Mouse (Mus musculus) layer of hippocampus, adult 9-11 months (tissue): ENCODE measurements around the gene Gm21887.
"Not testable (repeated sequence)": the region's sequence is repeated elsewhere in the genome, so short reads cannot be mapped to it uniquely, and the experiment has no call there.

ENCODE experiments used
- DNase-seq: peaks from one replicate; pipeline ENCODE4 v3.0.0; 2022

Gene Gm21887

DNA sequence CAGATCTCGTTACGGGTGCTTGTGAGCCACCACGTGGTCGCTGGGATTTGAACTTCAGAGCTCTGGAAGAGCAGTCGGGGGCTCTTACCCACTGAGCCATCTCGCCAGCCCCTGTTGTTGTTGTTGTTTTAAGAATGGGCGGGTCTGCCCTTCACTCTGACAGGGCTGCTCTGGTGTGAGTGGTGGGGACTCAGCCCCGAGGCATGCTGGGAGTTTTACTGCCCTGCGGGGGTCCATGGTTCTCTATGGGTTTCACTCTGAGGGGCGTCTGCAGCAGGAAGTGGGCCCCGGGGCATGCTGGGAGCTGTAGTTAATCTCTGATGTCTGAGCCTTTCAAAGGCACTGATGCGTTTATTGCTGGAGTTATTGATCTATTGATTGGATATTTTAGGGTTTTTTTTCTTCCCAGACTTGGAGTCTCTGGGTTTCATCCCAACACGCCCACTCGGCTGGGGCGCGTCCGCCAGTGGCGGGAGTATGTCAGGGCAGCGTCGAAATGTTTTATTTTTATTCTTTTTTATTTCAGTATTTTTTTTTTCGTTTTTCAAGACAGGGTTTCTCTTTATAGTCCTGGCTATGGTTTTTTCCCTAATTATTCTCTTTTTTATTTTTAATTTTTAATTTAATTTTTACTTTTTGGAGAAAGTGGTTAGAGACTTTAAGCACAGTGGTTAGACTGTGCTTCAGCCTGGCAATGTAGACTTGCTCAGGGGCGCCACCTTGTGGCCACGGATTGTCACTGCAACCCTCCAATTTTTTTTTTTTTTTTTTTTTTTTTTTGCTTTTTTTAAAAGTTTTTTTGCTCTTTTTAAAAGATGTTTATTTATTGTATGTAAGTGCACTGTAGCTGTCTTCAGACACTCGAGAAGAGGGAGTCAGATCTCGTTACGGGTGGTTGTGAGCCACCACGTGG lies 8.1 kb downstream of the Gm21887 start:
- DNase-seq, result peak; percentile 90

DNA sequence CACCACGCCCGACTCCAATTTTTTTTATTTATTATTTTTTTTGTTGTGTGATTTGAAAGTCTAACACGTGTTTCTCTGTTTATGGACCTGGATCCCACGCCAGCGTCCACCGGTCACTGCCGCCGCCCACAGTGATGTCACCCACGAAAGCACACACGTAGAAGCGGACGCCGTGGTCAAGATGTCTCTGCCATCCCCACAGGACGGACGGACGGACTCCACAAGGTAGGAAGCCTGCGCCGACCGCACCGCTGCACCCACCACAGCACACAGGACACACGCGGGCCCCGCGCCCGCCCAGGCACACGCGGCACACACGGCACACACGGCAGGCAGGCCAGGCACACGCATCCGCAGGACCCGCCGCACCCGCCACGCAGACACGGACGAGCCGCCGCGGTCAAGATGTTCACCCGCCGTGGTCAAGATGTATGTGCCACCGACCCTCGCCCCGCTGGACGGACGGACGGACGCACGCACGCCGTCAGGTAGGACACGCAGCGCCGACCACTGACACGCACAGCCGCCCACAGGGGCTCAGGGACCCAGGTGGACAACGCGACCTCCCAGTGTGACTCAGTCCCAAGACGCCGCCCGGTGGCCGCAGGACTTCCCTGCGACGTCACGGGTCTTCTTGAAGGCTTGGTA lies 9.2 kb downstream of the Gm21887 start:
- DNase-seq, result peak; percentile 89

DNA sequence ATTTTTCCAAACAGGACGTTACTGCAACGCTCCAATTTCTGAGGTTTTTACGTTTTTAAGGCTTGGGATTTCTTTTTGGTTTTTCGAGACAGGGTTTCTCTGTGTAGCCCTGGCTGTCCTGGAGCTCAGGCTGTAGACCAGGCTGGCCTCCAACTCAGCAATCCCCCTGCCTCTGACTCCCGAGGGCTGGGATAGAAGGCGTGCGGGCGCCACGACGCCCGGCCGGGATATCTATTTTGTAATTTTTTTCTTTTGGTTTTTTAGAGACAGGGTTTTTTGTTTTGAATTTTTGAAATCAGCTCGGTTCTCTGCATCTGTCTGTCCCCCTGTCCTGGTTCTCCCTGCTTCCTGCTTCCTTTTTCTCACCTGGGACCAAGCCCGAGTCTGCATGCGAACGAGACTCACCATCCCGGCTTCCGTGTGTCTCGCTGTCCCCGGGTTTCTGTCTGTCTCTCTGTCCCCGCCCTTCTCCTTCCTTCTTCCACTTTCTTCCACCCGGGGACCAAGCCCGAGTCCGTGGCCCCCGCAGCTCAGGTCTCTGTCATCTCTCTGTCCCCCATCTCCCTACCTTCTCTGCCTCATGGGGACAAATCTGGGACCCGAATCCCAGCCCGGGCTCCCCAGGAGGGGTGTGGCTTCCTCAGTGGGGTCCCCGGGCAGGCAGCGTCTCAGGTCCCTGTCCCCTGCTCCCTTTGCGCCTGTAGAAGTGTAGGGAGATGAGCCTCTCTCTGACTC lies 9.9 kb downstream of the Gm21887 start:
- DNase-seq, result not testable (repeated sequence)

DNA sequence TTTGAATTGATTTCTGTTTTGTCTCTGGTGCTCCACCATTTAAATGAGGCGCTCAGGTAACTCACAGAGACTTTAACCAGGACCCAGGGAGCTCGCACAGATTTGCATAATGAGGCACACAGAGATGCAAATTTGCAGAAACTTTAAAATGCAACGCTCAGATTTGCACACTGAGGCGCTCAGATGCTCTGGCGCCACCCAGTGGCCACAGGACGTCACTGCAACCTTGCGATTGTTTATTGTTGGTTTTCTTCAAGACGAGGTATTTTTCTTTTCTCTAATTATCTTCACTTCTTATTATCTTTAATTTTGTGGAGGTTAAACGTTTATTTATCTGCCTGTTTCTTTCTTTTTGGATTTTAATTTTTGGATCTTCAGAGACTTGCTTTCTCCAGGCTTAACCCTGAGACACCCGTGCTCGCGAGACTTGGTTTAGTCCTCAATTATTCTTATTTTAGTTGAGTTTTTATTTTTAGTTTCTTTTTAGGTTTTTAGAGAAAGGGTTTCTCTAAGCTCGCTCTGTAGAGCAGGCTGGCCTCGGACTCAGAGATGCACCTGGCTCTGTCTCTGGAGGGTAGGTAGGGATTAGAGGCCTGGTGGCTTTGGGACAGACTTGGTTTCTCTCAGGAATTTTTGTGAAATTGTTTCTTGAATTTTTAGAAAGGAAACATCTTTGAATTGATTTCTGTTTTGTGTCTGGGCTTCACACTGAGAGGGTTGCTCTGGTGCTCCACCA lies 10.7 kb downstream of the Gm21887 start:
- DNase-seq, result peak; percentile 96

DNA sequence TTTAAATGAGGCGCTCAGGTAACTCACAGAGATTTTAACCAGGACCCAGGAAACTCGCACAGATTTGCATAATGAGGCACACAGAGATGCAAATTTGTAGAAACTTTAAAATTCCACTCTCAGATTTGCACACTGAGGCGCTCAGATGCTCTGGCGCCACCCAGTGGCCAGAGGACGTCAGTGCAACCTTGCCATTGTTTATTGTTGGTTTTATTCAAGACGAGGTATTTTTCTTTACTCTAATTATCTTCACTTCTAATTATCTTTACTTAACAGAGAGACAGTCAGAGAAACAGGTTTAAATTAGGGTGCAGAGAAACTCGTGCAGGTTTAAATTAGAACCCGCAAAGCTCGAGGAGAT lies 11.2 kb downstream of the Gm21887 start:
- DNase-seq, result peak; percentile 85

DNA sequence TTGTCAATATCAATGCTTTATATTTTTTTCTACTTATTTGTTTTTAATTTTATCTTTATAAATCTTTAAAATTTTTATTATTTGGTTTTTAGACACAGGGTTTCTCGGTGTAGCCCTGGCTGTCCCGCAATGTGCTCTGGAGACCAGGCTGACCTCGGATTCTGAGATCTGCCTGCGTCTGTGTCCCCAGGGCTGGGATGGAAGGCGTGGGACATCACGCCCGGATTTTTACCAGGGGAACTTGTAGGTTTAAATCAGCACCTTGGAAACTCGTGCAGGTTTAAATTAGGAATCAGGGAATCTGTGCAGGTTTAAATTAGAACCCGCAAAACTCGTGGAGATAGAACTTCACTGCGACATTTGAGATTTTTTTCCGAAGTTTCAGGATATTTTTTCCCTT lies 11.7 kb downstream of the Gm21887 start:
- DNase-seq, result peak; percentile 56

DNA sequence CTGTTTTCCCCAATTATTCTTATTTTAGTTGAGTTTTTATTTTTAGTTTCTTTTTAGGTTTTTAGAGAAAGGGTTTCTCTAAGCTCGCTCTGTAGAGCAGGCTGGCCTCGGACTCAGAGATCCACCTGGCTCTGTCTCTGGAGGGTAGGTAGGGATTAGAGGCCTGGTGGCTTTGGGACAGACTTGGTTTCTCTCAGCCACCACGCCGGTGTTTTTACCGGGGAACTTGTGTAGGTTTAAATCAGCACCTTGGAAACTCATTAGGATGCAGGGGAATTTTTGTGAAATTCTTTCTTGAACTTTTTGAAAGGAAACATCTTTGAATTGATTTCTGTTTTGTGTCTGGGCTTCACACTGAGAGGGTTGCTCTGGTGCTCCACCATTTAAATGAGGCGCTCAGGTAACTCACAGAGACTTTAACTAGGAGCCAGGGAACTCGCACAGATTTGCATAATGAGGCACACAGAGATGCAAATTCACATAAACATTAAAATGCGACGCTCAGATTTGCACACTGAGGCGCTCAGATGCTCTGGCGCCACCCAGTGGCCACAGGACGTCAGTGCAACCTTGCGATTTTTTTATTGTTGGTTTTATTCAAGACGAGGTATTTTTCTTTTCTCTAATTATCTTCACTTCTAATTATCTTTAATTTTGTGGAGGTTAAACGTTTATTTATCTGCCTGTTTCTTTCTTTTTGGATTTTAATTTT lies 12.4 kb downstream of the Gm21887 start:
- DNase-seq, result peak; percentile 72
